Mouse (Mus musculus) lung, embryonic 15.5 days (tissue): ENCODE results near the gene Sgtb. TPM values are rescaled to one million over a fixed set of nuclear protein-coding genes. Genes with fewer than 3 reads are reported as not detected.

Experiments used
- ATAC-seq: fragments of 200-750 bp; cut with Nextera tagmentation; 2 replicates; pipeline ENCODE4 v1.8.0; 2017; ENCODE audit warnings: moderate number of reproducible peaks, borderline replicate concordance; ENCODE audit not compliant: low FRiP score, low TSS enrichment; ENCODE audit errors: extremely low read depth
- H3K27ac ChIP-seq: fragments of 300-500 bp; sonication (generic); 2 replicates; pipeline ENCODE4 v1.5.1; 2015; ENCODE audit warnings: moderate library complexity, mild to moderate bottlenecking, inconsistent platforms
- H3K27me3 ChIP-seq: fragments of 300-500 bp; sonication (generic); 2 replicates; pipeline ENCODE4 v1.6.1; 2015; ENCODE audit warnings: inconsistent platforms
- H3K36me3 ChIP-seq: fragments of 300-500 bp; sonication (generic); 2 replicates; pipeline ENCODE4 v1.6.1; 2015; ENCODE audit warnings: inconsistent platforms
- H3K4me1 ChIP-seq: fragments of 300-500 bp; sonication (generic); 2 replicates; pipeline ENCODE4 v1.6.1; 2015; ENCODE audit warnings: inconsistent platforms
- H3K4me2 ChIP-seq: fragments of 300-500 bp; sonication (generic); 2 replicates; pipeline ENCODE4 v1.6.1; 2015; ENCODE audit warnings: inconsistent platforms, mild to moderate bottlenecking, moderate library complexity
- H3K4me3 ChIP-seq: fragments of 300-500 bp; sonication (generic); 2 replicates; pipeline ENCODE4 v1.5.1; 2015; ENCODE audit warnings: mild to moderate bottlenecking, inconsistent platforms
- H3K9ac ChIP-seq: fragments of 300-500 bp; sonication (generic); 2 replicates; pipeline ENCODE4 v1.6.1; 2015; ENCODE audit warnings: inconsistent platforms
- H3K9me3 ChIP-seq: fragments of 300-500 bp; sonication (generic); 2 replicates; pipeline ENCODE4 v1.6.1; 2016; ENCODE audit warnings: inconsistent platforms
- WGBS: fragments of 180-500 bp; shearing (Covaris S2); methylation state at CpG from one replicate; pipeline ENCODE4 v1.1.7; 2015; 5-methylcytosine and 5-hydroxymethylcytosine counted together
- polyA plus RNA-seq: library from polyadenylated mRNA; unstranded; fragments of >200 nt; fragmentation: Nextera tagmentation; extraction: Ambion mirVana; gene quantifications from 2 replicates; pipeline ENCODE4 v1.2.1, GENCODE M21; 2015

Gene Sgtb
- polyA plus RNA-seq, 1 experiment from 2014 or later: 5.5 TPM

DNA sequence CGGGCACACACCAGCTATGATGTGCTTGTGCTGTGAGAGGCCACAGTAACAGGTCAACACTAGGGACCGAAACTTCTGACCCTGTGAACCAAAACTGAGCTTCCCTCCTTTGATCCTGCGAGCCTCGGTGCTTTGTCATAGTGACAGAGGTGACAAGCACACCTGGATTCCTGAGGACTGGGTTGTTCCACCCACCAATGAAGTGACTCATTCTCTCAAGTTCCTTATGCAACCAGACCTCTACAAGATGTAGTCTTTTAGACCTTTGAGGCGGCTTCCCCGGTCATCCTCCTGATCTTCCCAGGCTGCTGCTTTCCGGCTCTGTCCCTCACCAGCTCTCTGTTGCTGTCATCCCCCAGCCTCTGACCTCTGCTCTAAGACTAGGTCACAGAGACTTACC lies 27.0 kb upstream of the Sgtb start:
- Histone ChIP-seq H3K27ac (no peak overlapping the region), H3K36me3 (no peaks in the 10 kb centered on the region), H3K27me3 (no peaks in the 10 kb centered on the region), H3K9ac (no peak overlapping the region), H3K4me1 (no peaks in the 10 kb centered on the region), H3K4me2 (no peak overlapping the region), H3K4me3 (no peak overlapping the region), H3K9me3 (no peaks in the 10 kb centered on the region)
- WGBS: 71% methylated on average over 7 of the region's 7 CpGs
- ATAC-seq: no peak

DNA sequence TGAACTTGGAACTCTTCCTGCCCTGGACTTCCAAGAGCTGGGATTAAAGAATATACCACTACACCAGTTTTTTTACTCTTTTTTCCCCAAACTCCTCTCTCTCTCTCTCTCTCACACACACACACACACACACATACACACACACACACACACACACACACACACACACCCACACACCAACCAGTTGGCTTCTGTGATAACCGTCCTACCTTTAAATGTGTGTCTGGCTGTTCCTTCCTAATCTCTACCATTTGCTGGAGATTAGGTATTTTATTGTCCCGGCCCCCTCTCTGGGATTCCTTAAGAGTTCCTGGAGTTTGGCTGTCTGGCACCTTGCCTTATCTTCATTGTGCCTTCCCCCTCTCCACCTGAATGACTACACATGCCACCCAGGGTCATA lies 24.9 kb upstream of the Sgtb start:
- Histone ChIP-seq H3K4me1 (no peaks in the 10 kb centered on the region), H3K4me2 (no peak overlapping the region), H3K27me3 (no peaks in the 10 kb centered on the region), H3K9ac (no peak overlapping the region), H3K27ac (no peak overlapping the region), H3K4me3 (no peak overlapping the region), H3K9me3 (no peaks in the 10 kb centered on the region), H3K36me3 (no peaks in the 10 kb centered on the region)
- no peak for ATAC-seq
- 54% methylated on average over 2 of the region's 2 CpGs for WGBS

DNA sequence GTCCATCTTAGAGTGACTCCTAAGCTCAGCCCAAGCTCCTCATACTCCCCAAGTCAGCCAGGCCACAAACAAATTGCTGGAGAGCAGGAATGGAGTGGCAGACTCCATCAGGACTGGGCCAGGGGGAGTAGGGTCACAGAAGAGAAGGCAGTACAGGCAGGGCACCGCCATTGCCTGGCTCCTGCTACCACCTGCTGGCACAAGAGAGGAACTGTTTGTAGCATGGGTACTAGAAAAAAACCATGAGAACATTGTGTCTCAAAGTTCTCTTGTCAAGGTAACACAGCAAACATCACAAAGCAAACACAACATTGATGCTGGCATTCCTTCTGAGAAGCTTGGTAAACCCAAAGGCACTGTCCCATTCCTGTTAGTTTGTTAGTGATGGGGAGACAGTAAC lies 20.2 kb upstream of the Sgtb start:
- no peak overlapping the region for H3K27ac ChIP-seq
- ATAC-seq: peak; percentile 60
- no peak overlapping the region for H3K4me3 ChIP-seq
- no peak overlapping the region for H3K4me2 ChIP-seq
- H3K9ac ChIP-seq: no peak overlapping the region
- no peaks in the 10 kb centered on the region for H3K9me3 ChIP-seq
- WGBS: 9% methylated on average over 1 of the region's 1 CpGs
- no peaks in the 10 kb centered on the region for H3K36me3 ChIP-seq
- H3K4me1 ChIP-seq: no peaks in the 10 kb centered on the region
- no peaks in the 10 kb centered on the region for H3K27me3 ChIP-seq

DNA sequence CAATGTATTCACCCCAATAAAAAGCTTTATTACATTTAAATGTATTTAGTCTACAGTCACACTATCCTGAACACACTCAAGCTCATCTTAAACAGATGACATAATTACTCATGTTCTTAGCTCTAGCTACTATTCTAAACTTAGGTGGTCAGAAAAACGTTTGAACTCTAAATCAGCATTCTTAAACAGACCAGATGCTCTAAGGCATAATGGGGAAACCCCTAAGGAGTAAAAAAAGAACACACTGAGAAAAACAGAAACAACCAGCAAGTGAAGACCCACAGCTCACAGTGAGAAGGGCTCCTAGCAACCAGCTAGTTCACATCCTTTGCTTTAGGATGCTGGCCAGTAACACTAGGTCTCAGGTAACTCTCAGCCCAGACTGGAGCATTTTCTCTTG lies 17.8 kb upstream of the Sgtb start:
- no peaks in the 10 kb centered on the region for H3K36me3 ChIP-seq
- ATAC-seq: no peak
- H3K9ac ChIP-seq: no peak overlapping the region
- no peaks in the 10 kb centered on the region for H3K27me3 ChIP-seq
- H3K4me1 ChIP-seq: peaks cover 17% of the 10 kb centered on the region
- H3K9me3 ChIP-seq: no peaks in the 10 kb centered on the region
- no peak overlapping the region for H3K4me2 ChIP-seq
- no peak overlapping the region for H3K27ac ChIP-seq
- 4% methylated on average over 1 of the region's 1 CpGs for WGBS
- H3K4me3 ChIP-seq: no peak overlapping the region

DNA sequence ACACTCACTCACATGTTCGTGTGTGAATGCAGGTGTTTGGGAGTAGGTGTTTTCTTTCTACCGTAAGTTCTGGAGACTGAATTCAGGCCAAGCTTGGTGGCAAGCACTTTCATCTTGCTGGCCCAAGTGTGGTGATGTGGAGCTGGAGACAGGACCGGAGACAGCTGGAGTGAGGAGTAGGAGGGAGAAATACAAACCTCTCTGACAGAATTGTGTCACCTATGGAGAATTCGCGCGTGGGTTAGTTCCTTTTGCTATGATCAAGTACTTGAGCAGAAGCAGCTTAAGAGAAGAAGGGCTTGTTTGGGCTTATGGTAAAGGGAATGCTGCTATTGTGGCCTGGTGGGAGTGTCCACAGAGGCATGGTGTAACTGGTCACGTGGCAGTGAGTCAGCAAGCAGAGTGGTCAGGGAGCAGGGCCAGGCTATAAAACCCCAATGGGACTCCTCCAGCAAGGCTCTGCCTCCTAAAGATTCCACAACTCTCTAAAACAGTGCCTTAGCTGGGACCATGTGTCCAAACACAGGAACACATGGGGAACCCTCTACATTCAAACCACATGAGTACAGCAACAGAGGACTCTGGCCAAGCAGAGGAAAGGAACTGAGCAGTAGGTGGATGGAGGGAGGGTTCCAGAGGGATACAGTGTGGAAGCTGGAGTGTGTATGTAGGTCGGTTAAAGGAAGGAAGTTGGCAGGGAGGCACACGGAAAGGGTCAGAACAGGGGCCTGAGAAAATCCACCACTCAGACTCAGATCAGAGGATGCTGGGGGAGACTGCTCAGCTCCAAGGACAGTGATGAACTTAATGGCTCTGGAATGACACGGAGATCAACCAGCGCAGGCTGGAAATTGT lies 14.8 kb upstream of the Sgtb start:
- no peaks in the 10 kb centered on the region for H3K36me3 ChIP-seq
- H3K9me3 ChIP-seq: no peaks in the 10 kb centered on the region
- H3K9ac ChIP-seq: no peak overlapping the region
- peak; percentile 52; the same call in 1 of the 2 replicates for ATAC-seq
- no peak overlapping the region for H3K4me3 ChIP-seq
- no peak overlapping the region for H3K27ac ChIP-seq
- H3K4me2 ChIP-seq: no peak overlapping the region
- peaks cover 28% of the 10 kb centered on the region for H3K4me1 ChIP-seq
- WGBS: 72% methylated on average over 11 of the region's 11 CpGs
- no peaks in the 10 kb centered on the region for H3K27me3 ChIP-seq

DNA sequence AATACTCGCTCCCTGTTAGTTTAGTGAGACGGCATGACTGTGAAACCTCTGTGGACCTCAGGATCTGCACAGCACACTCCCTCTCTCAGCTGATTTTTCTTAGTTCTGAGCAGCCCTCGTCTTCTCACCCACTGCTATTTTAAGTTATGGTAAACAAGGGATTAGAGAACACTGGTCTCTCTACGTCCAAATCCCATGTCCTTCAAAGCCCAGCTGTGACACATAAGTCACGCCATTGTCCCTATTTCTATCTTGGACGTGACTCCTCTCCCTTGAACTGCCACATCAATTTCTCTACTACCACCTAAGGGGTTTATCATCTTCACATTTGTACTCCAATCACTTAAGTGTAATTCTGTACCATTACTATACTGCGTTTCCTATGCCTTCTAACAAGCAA lies 13.6 kb upstream of the Sgtb start:
- no peak overlapping the region for H3K27ac ChIP-seq
- WGBS: 35% methylated on average over 7 of the region's 7 CpGs
- ATAC-seq: peak; percentile 66; the same call in 1 of the 2 replicates
- no peak overlapping the region for H3K9ac ChIP-seq
- H3K36me3 ChIP-seq: no peaks in the 10 kb centered on the region
- peaks cover 28% of the 10 kb centered on the region for H3K4me1 ChIP-seq
- no peak overlapping the region for H3K4me3 ChIP-seq
- no peaks in the 10 kb centered on the region for H3K27me3 ChIP-seq
- no peak overlapping the region for H3K4me2 ChIP-seq
- H3K9me3 ChIP-seq: no peaks in the 10 kb centered on the region

DNA sequence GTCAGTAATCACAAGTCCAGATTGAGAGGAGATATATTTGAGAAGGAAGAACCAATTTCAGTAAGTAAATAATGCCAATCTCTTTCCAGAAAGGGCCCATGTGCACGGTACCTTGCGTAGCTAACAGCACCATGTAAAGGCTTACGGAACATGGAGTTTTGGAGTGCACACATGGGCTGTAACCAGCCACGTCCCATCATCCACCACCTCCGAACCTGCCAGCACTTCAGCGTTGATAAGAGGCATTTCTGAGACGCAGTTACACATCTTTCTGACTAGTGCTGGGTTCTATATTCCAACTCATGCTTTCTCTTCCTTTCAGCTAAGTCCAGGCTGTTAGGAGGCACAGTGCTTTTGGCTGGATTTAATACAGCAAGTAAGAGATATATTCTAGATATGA lies 12.4 kb upstream of the Sgtb start:
- H3K4me2 ChIP-seq: no peak overlapping the region
- no peak for ATAC-seq
- H3K9me3 ChIP-seq: no peaks in the 10 kb centered on the region
- peaks cover 28% of the 10 kb centered on the region for H3K4me1 ChIP-seq
- WGBS: 48% methylated on average over 7 of the region's 7 CpGs
- H3K27me3 ChIP-seq: no peaks in the 10 kb centered on the region
- no peak overlapping the region for H3K9ac ChIP-seq
- no peak overlapping the region for H3K27ac ChIP-seq
- no peak overlapping the region for H3K4me3 ChIP-seq
- H3K36me3 ChIP-seq: no peaks in the 10 kb centered on the region

DNA sequence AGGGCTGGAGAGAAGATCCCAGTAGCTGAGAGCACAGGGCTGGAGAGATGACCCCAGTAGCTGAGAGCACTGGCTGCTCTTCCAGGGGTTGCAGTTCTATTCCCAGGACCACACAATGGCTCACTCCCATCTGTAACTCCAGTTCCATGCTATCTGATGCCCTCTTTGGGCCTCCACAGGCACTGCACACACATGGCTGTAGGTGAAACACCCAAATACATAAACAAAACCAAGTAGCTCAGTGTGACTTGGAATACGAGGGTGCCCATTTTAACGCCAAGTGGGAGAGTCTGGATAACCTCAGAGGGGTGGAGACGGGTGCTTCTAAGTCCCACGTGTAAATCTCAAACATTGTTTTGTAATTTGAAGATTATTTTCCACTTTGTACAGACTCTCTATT lies 9.1 kb upstream of the Sgtb start:
- ATAC-seq: no peak
- Histone ChIP-seq H3K27ac (no peak overlapping the region), H3K4me2 (no peak overlapping the region), H3K36me3 (no peaks in the 10 kb centered on the region), H3K4me3 (no peak overlapping the region), H3K4me1 (peaks cover 21% of the 10 kb centered on the region; the same call in 1 of the 2 replicates), H3K27me3 (no peaks in the 10 kb centered on the region), H3K9ac (no peak overlapping the region), H3K9me3 (no peaks in the 10 kb centered on the region)
- 84% methylated on average over 4 of the region's 4 CpGs for WGBS

DNA sequence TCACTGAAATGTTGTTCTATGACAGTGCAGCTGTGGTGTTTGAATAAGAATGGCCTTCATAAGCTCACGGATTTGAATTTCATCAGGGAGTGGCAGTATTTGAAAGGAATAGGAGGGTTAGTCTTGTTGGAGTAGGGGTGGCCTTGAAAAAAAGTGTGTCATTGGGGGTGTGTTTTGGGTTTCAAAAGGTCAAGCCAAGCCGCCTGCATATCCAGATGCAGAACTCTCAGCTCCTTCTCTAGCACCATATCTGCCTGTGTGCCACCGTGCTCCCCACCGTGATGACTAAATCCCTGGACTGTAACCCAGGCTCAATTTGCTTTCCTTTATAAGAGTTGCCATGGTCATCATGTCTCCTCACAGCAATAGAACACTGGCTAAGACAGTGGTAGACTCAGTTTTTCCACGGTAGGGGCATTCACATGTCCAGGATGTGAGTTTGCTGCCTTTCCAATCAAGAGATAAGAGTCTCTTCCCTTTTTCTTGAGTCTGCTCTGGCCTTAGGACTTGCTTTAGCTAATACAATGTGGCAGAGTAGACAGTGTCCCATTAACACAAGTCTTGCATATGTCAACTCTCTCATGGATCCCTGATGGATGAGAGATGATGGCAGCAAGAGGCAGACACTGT lies 7.8 kb upstream of the Sgtb start:
- Histone ChIP-seq H3K4me1 (peaks cover 11% of the 10 kb centered on the region; the same call in 1 of the 2 replicates), H3K4me2 (no peak overlapping the region), H3K27ac (no peak overlapping the region), H3K9ac (no peak overlapping the region), H3K9me3 (no peaks in the 10 kb centered on the region), H3K27me3 (no peaks in the 10 kb centered on the region), H3K4me3 (no peak overlapping the region), H3K36me3 (no peaks in the 10 kb centered on the region)
- WGBS: 88% methylated on average over 5 of the region's 5 CpGs
- ATAC-seq: no peak

DNA sequence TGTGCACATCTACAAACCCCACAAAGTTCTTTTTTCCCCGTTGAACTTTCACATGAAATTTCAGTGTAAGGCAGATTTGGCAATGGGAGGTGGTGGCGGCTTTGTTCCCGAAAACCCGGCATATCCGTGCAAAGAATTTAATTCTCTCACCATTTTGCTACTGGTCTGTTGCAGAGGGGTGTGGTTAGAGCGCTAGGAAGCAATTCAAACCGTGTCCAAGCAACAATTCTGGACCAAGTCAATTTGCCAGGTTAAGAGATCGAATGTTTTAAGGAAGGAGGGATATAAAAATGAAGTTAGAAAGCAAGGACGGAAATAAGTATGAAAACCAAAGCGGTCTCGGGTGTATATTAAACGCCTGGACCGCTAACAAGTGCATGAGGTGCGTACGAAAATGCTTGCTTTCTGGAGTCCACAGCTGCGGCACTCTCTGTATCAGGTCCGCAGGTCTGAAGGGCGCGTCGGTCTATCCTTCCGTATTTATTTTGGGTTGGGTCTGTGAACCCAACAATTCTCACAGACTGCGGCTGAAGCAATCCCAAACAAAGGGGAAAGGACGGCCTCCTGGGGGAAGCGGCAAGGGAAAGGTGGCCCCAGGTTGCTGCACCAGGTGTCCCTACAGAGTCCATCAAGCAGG lies 772 bp upstream of the Sgtb start:
- Histone ChIP-seq H3K27me3 (no peaks in the 10 kb centered on the region), H3K9ac (peak overlapping the region; percentile 61), H3K36me3 (no peaks in the 10 kb centered on the region), H3K27ac (peak overlapping the region; percentile 63; the same call in 1 of the 2 replicates), H3K4me2 (peak overlapping the region; percentile 92), H3K4me3 (peak overlapping the region; percentile 79), H3K4me1 (peaks cover 20% of the 10 kb centered on the region), H3K9me3 (no peaks in the 10 kb centered on the region)
- WGBS: 1% methylated on average over 24 of the region's 24 CpGs
- peak; percentile 8; the same call in 1 of the 2 replicates for ATAC-seq

DNA sequence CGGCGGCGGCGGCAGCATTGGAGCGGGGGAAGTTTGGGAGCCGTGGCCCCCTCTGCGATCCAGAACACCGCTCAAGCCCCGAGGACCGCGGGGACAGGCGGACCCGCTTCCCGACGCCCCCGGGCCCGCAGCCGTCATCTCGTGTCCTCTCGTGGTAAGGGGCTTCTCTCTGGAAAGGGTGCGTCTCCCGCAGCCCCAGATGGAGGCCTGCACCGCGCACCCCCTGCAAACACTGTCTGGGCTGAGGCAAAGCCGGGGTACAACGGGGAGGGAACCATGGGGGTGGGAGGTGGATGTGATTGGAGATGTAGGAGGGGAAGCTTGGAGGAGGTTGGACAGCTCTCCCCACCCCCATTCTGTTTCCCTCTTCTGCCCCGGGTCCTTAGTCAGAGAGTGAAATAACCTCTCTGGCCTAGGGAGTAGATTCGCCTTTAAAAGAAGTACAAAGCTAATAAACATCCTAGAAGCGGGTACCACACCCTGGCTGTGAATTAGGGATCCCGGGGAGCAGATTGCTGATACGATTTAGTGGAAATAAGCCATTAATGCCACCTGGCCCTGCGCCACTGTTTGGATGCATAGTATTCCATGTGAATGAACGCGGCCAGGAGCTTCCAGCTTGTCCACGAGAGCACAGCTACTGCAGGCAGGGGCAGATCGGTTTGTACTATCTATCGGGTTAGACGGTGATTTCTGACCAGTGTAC lies 428 bp downstream of the Sgtb start:
- Histone ChIP-seq H3K4me2 (peak overlapping the region; percentile 92), H3K9ac (peak overlapping the region; percentile 60), H3K36me3 (no peaks in the 10 kb centered on the region), H3K27ac (0 out of 2 replicates have a peak overlapping the region, but pooled peaks have one; percentile 20), H3K9me3 (no peaks in the 10 kb centered on the region), H3K27me3 (no peaks in the 10 kb centered on the region), H3K4me1 (peaks cover 20% of the 10 kb centered on the region), H3K4me3 (peak overlapping the region; percentile 79)
- WGBS: under 1% methylated on average over 37 of the region's 38 CpGs
- ATAC-seq: peak; percentile 83
